Mouse (Mus musculus): ENCODE measurements around the gene Slfn4. TPM values are rescaled to one million over a fixed set of nuclear protein-coding genes. Genes with fewer than 3 reads are reported as not detected.
"Not testable (repeated sequence)": the region's sequence is repeated elsewhere in the genome, so short reads cannot be mapped to it uniquely, and the experiment has no call there.

The Slfn4 gene
- polyA plus RNA-seq, 1 experiment from 2014 or later = not detected

GRCm38 (mm10) chr11:83221328-83221877 lies 46.4 kb downstream of the Slfn4 start:
- 65% methylated on average over 1 of the region's 1 CpGs for WGBS
- Histone ChIP-seq H3K27ac (ENCODE audit: low read depth, low read length) (no peak overlapping the region), H3K4me2 (no peak overlapping the region), H3K9ac (ENCODE audit: low read depth, low read length) (no peak overlapping the region), H3K9me3 (ENCODE audit: control insufficient read depth, low read length) (no peaks in the 10 kb centered on the region), H3K27me3 (replicated peaks; ENCODE audit: control insufficient read depth, insufficient read depth, low read length) (no peaks in the 10 kb centered on the region), H3K4me3 (ENCODE audit: low read depth, low read length) (no peak overlapping the region), H3K36me3 (ENCODE audit: control insufficient read depth, insufficient read depth, low read length) (no peaks in the 10 kb centered on the region), H3K4me1 (replicated peaks; ENCODE audit: control insufficient read depth, insufficient read depth, low read length) (no peaks in the 10 kb centered on the region)
- ATAC-seq (replicated peaks; ENCODE audit: low FRiP score) (no peak), DNase-seq (ENCODE audit: low spot score) (no peak)

GRCm38 (mm10) chr11:83223367-83223766 lies 48.4 kb downstream of the Slfn4 start:
- no peaks in the 10 kb centered on the region for H3K36me3 ChIP-seq (ENCODE audit: control insufficient read depth, insufficient read depth, low read length)
- no peak overlapping the region for H3K9ac ChIP-seq (ENCODE audit: low read depth, low read length)
- ATAC-seq (replicated peaks; ENCODE audit: low FRiP score) = no peak
- H3K27me3 ChIP-seq (replicated peaks; ENCODE audit: control insufficient read depth, insufficient read depth, low read length) = no peaks in the 10 kb centered on the region
- H3K9me3 ChIP-seq (ENCODE audit: control insufficient read depth, low read length) = no peaks in the 10 kb centered on the region
- WGBS = 71% methylated on average over 7 of the region's 7 CpGs
- H3K4me3 ChIP-seq (ENCODE audit: low read depth, low read length) = peak overlapping the region; percentile 15; the same call in 1 of the 2 replicates
- H3K27ac ChIP-seq (ENCODE audit: low read depth, low read length) = no peak overlapping the region
- H3K4me1 ChIP-seq (replicated peaks; ENCODE audit: control insufficient read depth, insufficient read depth, low read length) = no peaks in the 10 kb centered on the region
- H3K4me2 ChIP-seq = no peak overlapping the region
- DNase-seq (ENCODE audit: low spot score) = no peak

- not testable (repeated sequence) for DNase-seq (ENCODE audit: low spot score); ATAC-seq (replicated peaks; ENCODE audit: low FRiP score)
Measured at GRCm38 (mm10) chr11:83223793-83224192, 48.8 kb downstream of the Slfn4 start.

DNA sequence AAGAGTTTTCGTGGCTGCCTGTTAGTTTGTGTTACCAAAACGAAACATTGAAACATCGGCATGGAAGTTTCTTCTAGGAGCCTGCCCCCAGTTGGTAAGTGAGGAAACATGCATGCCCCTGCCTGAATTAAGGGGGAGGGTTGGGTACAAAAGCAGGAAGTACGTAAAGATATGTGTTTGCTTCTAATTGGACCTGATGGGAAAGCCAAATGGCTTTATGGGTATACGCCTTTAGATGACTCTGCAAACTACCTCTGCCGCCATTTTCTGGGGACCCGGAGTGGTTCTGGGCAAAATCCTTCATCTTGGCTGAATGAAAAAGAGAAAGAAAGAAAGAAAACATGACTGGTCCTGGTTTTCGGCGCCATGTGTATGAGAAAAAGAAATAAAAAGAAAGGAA lies 49.2 kb downstream of the Slfn4 start:
- no peak for DNase-seq (ENCODE audit: low spot score)
- no peak overlapping the region for H3K9ac ChIP-seq (ENCODE audit: low read depth, low read length)
- no peak for ATAC-seq (replicated peaks; ENCODE audit: low FRiP score)

More at GRCm38 (mm10) chr11:83223793-83224192, 48.8 kb downstream of the Slfn4 start:
- H3K27ac ChIP-seq (ENCODE audit: low read depth, low read length); H3K4me2 ChIP-seq; H3K9ac ChIP-seq (ENCODE audit: low read depth, low read length); H3K36me3 ChIP-seq (ENCODE audit: control insufficient read depth, insufficient read depth, low read length); H3K27me3 ChIP-seq (replicated peaks; ENCODE audit: control insufficient read depth, insufficient read depth, low read length); H3K9me3 ChIP-seq (ENCODE audit: control insufficient read depth, low read length); H3K4me1 ChIP-seq (replicated peaks; ENCODE audit: control insufficient read depth, insufficient read depth, low read length): not testable (repeated sequence)
- peak overlapping the region; percentile 15; the same call in 1 of the 2 replicates for H3K4me3 ChIP-seq (ENCODE audit: low read depth, low read length)
- 65% methylated on average over 5 of the region's 5 CpGs for WGBS

DNA sequence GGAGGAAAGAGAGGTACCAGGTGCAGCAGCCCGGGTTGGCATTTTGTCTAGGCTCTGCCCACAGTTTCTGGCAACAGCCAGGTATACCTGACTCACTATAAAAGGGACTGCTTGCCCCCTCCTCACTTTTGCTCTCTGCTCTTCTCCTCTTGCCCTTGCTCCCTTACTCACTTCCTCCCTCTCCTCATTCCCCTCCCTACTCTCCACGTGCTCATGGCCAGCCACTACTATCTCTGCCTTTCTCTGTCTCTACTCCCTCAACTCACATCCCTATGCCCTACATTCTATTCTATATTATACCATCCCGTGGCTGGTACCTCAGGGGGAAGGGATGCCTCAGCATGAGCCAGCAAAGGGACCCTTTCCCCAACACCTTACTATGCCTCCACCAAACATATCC lies 49.8 kb downstream of the Slfn4 start:
- DNase-seq (ENCODE audit: low spot score) = no peak
- no peak overlapping the region for H3K9ac ChIP-seq (ENCODE audit: low read depth, low read length)
- peak overlapping the region; percentile 26 for H3K4me3 ChIP-seq (ENCODE audit: low read depth, low read length)
- no peaks in the 10 kb centered on the region for H3K9me3 ChIP-seq (ENCODE audit: control insufficient read depth, low read length)
- no peaks in the 10 kb centered on the region for H3K36me3 ChIP-seq (ENCODE audit: control insufficient read depth, insufficient read depth, low read length)
- H3K27me3 ChIP-seq (replicated peaks; ENCODE audit: control insufficient read depth, insufficient read depth, low read length) = no peaks in the 10 kb centered on the region
- no peak overlapping the region for H3K27ac ChIP-seq (ENCODE audit: low read depth, low read length)
- H3K4me1 ChIP-seq (replicated peaks; ENCODE audit: control insufficient read depth, insufficient read depth, low read length) = no peaks in the 10 kb centered on the region
- H3K4me2 ChIP-seq = no peak overlapping the region
- no peak for ATAC-seq (replicated peaks; ENCODE audit: low FRiP score)
- 59% methylated on average over 3 of the region's 3 CpGs for WGBS

More for the DNA sequence above, 49.2 kb downstream of the Slfn4 start:
- H3K36me3 ChIP-seq (ENCODE audit: control insufficient read depth, insufficient read depth, low read length) = no peaks in the 10 kb centered on the region
- no peaks in the 10 kb centered on the region for H3K4me1 ChIP-seq (replicated peaks; ENCODE audit: control insufficient read depth, insufficient read depth, low read length)
- H3K27me3 ChIP-seq (replicated peaks; ENCODE audit: control insufficient read depth, insufficient read depth, low read length) = no peaks in the 10 kb centered on the region
- H3K9me3 ChIP-seq (ENCODE audit: control insufficient read depth, low read length) = no peaks in the 10 kb centered on the region
- H3K27ac ChIP-seq (ENCODE audit: low read depth, low read length) = no peak overlapping the region
- H3K4me3 ChIP-seq (ENCODE audit: low read depth, low read length) = peak overlapping the region; percentile 26; the same call in 1 of the 2 replicates
- no peak overlapping the region for H3K4me2 ChIP-seq
- WGBS = 79% methylated on average over 9 of the region's 9 CpGs

- no peak overlapping the region for H3K9ac ChIP-seq (ENCODE audit: low read depth, low read length)
- no peaks in the 10 kb centered on the region for H3K27me3 ChIP-seq (replicated peaks; ENCODE audit: control insufficient read depth, insufficient read depth, low read length)
- H3K36me3 ChIP-seq (ENCODE audit: control insufficient read depth, insufficient read depth, low read length) = no peaks in the 10 kb centered on the region
- no peaks in the 10 kb centered on the region for H3K4me1 ChIP-seq (replicated peaks; ENCODE audit: control insufficient read depth, insufficient read depth, low read length)
- 84% methylated on average over 9 of the region's 9 CpGs for WGBS
- no peak overlapping the region for H3K27ac ChIP-seq (ENCODE audit: low read depth, low read length)
- H3K4me3 ChIP-seq (ENCODE audit: low read depth, low read length) = peak overlapping the region; percentile 26; the same call in 1 of the 2 replicates
- ATAC-seq (replicated peaks; ENCODE audit: low FRiP score) = no peak
- no peak for DNase-seq (ENCODE audit: low spot score)
- H3K9me3 ChIP-seq (ENCODE audit: control insufficient read depth, low read length) = no peaks in the 10 kb centered on the region
- H3K4me2 ChIP-seq = no peak overlapping the region
Measured at GRCm38 (mm10) chr11:83225371-83225960, 50.5 kb downstream of the Slfn4 start.

- no peak for ATAC-seq (replicated peaks; ENCODE audit: low FRiP score)
- Histone ChIP-seq H3K36me3 (ENCODE audit: control insufficient read depth, insufficient read depth, low read length) (no peaks in the 10 kb centered on the region), H3K27ac (ENCODE audit: low read depth, low read length) (no peak overlapping the region), H3K27me3 (replicated peaks; ENCODE audit: control insufficient read depth, insufficient read depth, low read length) (no peaks in the 10 kb centered on the region), H3K9ac (ENCODE audit: low read depth, low read length) (no peak overlapping the region), H3K4me3 (ENCODE audit: low read depth, low read length) (no peak overlapping the region), H3K4me1 (replicated peaks; ENCODE audit: control insufficient read depth, insufficient read depth, low read length) (no peaks in the 10 kb centered on the region), H3K9me3 (ENCODE audit: control insufficient read depth, low read length) (no peaks in the 10 kb centered on the region), H3K4me2 (no peak overlapping the region)
- DNase-seq (ENCODE audit: low spot score) = no peak
- 77% methylated on average over 7 of the region's 7 CpGs for WGBS
Measured at GRCm38 (mm10) chr11:83227926-83228723, 53.1 kb downstream of the Slfn4 start.

DNA sequence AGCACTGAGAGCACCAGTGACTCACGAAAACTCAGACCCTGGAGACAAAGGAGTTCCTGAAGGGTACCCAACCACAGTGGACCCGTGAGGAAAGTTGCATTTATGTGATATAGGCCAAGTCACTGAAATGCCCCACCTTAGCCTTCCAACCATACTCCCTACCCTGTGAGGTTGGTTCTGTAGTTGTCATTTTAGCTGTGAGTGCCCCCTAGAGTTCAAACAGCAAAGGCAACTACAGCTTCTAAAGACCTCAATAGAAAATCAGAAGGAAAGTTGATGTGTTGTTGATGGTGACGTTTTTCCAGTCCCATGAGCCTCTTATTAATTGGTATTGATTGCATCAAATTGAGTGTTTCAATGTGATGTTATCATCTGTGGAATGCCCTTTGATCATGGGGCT lies 56.0 kb downstream of the Slfn4 start:
- Histone ChIP-seq H3K4me1 (replicated peaks; ENCODE audit: control insufficient read depth, insufficient read depth, low read length) (no peaks in the 10 kb centered on the region), H3K27ac (ENCODE audit: low read depth, low read length) (no peak overlapping the region), H3K9me3 (ENCODE audit: control insufficient read depth, low read length) (no peaks in the 10 kb centered on the region), H3K4me2 (no peak overlapping the region), H3K36me3 (ENCODE audit: control insufficient read depth, insufficient read depth, low read length) (no peaks in the 10 kb centered on the region), H3K9ac (ENCODE audit: low read depth, low read length) (no peak overlapping the region), H3K4me3 (ENCODE audit: low read depth, low read length) (no peak overlapping the region), H3K27me3 (replicated peaks; ENCODE audit: control insufficient read depth, insufficient read depth, low read length) (no peaks in the 10 kb centered on the region)
- DNase-seq (ENCODE audit: low spot score) (no peak), ATAC-seq (replicated peaks; ENCODE audit: low FRiP score) (no peak)
- 54% methylated on average over 3 of the region's 3 CpGs for WGBS
